Mouse (Mus musculus) megakaryocyte progenitor cell, adult 5-6 weeks (primary cell): ENCODE measurements around the gene Tgfbr2. TPM values are rescaled to one million over a fixed set of nuclear protein-coding genes. Genes with fewer than 3 reads are reported as not detected.
A peak's percentile ranks its signal among the peaks of the same experiment; 100 is the strongest.

Experiments used
- ATAC-seq: replicated peaks from 2 replicates; pipeline ENCODE4 v1.8.0; 2016; ENCODE audit warnings: mild to moderate bottlenecking, moderate TSS enrichment, inconsistent platforms; ENCODE audit not compliant: poor library complexity
- total RNA-seq, 2 experiments: library from RNA; stranded (forward) in 1 of 2; stranded (reverse) in 1 of 2; fragments of 157-497, 149-512 nt in 1 of 2; fragments of 200-1000 nt in 1 of 2; gene quantifications; 2 replicates each; pipeline versions ENCODE4 v1.2.3 to v1.2.4; 2015 to 2017

Tgfbr2 gene
- total RNA-seq, 2 experiments from 2014 or later, result 5.9 to 8.3 TPM

DNA sequence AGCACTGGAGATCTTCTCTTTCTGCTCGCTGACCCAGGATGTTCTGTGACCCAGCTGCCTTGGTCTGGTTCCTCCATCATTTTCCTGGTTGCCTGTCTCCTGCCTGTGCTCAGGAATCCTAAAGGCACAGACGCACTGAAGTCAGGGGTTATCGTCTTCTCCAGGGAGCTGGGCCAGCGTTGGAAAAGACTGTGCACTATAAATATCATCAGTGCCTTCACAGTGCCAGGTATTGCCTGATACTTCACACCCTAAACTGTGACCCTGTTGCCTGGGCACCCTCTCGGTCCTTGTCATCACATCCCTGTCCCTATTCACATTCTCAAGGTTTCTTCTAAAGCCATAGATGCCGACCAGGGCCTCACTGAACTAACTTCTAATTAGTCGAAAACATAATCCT, 55.2 kb downstream of the Tgfbr2 start:
- no peak for ATAC-seq

DNA sequence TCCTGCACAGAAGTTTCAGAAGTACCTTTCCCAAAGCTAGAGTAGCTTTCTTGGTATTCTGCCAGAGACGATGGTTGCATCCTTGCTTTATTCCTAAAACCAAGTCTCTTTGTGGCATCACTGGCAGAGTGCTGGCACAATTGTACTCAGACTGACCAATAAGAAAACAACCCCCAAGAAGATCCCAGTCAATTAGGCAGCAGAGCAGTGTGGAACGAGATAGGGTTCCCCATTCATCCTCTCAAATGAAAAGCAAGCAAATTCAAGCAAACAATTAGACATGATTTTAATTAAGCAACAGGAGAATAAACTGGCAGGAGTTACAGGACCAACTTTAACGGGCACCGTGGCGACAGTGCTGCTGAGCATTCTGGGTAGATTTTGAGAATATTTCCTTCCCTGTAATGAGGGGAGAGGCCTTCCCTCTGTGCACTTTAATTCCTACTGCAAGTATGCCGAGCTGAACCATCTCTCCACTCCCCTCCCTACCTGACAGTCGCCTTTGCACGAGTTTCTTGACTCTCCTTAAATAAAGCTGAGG, 56.8 kb downstream of the Tgfbr2 start:
- no peak for ATAC-seq

DNA sequence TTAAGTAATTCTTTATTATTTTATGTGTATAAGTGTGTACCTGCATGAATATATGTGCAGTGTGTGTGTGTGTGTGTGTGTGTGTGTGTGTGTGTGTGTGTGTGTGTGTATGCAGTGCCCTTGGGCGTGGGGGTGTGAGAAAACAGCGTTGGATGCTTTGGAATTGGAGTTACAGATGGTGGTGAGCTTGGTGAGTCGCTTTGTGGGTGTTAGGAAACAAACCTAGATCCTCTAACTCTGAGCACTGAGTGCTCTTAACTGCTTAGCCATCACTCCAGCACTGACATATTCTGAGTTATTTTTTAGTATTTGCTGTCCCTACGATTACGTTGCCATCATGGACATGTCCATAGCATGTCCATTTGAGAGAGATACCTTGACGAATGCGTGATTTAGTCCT, 59.3 kb downstream of the Tgfbr2 start:
- no peak for ATAC-seq

DNA sequence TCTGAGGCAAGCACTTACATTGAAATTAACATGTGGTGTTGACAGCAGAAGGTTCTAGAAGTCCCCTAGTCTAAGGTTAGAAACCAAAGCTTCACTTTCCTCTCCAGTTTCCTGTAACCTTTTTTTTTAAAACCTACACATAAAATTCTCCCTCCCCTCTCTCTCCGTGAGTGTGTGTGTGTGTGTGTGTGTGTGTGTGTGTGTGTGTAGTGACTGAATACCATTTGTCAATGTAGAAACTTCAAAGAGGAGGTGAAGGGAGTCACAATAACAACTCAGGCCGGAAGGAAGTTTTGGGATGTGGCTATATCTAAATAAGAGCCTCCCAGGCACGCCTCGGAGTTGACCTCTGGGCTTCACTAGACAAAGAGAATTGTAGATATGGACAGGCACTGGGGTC, 60.8 kb downstream of the Tgfbr2 start:
- no peak for ATAC-seq

DNA sequence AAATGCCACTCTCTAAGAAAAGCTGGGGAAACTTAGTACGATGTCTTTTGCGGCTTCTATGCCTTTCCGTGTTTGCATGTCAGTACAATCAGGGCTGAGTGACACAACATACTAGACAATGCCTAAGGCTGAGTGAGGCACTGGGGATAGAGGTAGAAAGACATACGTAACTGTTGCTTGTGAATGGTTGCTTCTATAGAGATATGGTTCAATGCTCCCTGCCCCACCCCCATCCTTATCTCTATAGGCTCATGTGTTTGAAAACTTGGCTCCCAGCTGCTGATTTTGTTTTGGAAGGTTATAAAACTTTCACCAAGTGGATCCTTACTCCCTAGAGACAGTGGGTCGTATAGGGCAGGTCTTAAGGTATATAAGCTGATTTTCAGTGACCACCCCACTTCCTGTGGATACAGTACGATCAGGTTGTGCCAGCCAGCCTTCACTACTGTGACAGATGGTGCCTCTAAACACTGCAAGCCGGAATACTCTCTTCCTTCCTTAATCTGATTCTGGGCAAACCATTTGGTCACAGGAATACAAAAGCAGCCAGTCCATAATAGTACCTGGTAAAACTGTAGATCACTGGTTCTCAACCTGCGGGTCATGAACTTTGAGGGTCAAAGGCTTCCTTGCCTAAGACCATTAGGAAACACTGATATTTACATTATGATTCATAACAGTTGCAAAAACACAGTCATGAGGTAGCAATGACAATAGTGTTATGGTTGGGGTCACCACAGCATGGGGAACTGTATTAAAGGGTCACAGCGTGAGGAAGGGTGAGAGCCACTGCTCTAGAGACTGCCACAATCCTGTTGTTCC, 63.8 kb downstream of the Tgfbr2 start:
- peak; percentile 96 for ATAC-seq

DNA sequence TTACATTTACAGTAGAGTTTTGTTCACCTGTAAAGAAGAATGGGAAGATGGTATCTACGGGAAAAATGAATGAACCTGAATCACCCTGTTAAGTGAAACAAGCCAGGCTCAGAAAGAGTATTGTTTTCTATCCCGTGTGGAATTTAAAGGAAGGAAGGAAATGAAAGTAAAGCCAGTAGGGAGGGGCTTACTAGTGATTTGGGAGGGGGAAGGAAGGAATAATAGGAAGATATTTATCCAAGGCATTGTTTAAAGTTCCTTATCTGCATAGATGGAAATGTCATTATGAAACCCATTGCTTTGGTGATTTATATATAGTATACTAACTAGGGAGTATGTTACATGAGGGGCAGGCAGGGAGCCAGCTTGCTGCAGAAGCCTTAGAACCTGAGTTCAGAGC, 66.4 kb downstream of the Tgfbr2 start:
- no peak for ATAC-seq

DNA sequence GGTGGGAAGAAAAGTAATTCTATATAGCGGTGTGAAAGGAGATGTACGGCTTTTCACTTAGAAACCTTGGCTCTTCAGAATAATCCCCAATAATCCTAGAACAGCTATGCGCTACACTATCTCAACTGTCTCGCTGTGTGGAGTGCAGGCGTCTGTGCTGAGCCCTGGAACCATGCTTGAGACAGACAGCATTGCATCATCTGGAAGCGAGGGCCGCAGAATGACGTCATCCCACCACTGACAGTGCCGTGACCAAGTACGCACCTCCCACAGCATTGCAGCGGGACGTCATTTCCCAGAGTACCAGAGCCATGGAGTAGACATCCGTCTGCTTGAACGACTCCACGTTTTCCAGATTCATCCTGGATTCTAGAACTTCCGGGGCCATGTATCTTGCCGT, 70.4 kb downstream of the Tgfbr2 start:
- peak; percentile 70 for ATAC-seq

DNA sequence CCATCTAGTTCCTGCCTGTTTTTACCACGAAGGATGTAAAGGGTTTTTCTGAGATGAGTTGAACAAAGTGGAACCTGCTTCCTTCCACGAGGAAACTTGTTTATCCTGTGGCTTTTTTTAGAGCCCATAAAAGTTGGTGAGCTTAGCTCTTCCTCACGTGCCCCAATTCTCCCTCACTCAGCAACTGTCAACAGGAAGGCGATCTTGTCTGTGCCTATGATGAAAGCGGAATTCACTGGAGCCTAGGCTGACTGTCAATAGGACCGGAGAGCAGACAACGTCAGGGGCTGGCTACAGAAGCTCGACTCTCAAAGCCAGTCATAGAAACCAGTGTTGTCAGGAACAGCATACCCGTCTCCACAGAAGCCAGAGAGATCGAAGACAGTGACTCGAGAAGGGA, 73.3 kb downstream of the Tgfbr2 start:
- peak; percentile 50 for ATAC-seq

DNA sequence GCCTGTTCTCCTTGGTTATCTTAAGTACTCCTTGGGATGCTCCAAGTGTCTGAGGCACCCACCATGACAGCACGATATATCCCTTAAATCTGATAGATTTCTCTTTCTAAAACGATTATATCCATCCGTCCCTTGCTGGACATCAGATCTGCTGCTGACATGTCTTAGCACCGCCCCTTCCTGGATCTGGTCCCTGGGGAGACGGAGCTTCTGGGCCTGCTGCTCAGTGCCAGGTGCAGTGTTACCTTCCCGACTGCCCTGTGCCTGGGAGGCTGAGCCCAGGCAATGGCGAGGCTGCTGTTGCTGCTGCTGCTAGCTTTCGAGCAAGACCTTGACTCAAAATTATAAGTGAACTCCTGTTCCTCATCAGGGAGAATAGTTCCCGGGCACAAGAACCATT, 75.1 kb downstream of the Tgfbr2 start:
- ATAC-seq, result no peak

DNA sequence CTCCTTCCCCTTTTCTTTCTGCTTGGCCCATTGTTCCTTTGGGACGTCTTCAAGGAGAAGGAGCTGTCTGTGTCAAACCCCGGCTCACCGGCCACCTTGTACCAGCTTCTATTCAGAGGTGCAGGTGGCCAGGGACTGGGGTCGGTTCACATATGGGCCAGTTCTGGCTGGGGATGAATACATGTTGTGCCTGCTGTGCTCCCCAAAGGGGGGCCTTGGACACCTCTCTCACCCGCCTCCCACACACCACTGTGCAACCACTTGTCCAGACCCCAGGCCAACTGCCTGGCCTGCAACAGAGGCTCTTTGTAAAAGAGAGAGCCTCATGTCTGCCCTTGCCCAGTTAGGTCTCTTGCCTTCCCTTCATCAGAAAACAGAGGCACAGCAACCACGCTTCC, 75.6 kb downstream of the Tgfbr2 start:
- ATAC-seq, result no peak

DNA sequence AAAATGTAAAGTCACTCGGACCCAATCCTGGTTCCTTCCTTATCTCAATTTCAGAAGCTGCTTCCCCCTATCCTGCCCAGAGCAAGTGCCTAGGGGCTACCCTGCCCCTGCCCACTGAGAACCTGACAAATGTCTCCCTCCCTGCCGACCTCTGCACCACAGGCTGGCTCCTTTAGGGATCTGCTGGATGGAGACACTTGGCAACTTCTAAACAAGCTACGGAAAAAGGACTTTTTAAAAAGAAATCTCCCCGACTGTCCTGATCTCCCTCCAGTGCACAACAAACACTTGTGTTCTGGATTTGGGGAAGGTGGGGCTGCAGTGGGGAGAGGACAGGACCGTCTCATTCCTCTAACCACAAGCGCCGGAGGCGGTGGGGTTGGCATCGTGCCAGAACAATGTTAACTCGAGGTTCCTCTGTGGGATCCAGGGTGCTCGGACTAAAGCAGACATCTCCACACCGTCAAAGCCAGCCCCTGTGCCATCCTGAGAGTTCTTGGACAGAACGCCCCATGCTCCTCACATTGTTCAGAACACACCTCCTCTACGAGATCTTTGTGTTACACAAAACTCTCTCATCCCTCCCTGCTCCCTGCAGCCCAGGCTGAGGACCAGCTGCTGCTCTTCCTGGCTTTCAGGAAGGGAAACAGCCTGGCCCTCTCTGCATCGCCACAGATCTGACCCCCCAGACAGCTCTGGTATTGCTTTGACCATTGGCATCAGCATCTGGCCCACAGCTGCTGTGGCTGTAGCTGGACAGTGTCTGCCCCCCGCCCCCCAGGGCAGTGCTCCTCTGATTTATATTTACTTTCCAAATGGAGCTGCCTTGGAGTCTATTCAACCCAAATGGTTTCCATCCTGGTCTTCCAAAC, 76.2 kb downstream of the Tgfbr2 start:
- peak; percentile 65 for ATAC-seq

DNA sequence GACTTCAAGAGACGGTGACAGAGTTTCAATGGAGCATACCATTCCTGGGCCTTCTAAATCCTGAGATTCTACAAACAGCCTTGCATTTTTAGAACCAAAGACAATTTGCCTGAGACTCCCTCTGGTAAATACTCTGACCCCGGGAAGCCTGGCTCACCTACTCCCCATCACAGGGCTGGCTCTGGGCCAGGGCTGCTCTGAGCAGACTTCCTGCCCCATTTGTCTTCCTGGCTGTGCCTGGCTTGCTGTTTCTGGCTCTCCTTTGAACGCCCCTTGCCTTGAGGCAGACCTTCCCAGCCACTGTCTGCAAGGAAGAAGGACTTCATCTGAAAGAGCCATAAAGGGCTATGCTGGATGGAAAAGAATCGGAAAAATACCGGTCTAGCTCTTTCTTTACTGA, 83.2 kb downstream of the Tgfbr2 start:
- no peak for ATAC-seq

DNA sequence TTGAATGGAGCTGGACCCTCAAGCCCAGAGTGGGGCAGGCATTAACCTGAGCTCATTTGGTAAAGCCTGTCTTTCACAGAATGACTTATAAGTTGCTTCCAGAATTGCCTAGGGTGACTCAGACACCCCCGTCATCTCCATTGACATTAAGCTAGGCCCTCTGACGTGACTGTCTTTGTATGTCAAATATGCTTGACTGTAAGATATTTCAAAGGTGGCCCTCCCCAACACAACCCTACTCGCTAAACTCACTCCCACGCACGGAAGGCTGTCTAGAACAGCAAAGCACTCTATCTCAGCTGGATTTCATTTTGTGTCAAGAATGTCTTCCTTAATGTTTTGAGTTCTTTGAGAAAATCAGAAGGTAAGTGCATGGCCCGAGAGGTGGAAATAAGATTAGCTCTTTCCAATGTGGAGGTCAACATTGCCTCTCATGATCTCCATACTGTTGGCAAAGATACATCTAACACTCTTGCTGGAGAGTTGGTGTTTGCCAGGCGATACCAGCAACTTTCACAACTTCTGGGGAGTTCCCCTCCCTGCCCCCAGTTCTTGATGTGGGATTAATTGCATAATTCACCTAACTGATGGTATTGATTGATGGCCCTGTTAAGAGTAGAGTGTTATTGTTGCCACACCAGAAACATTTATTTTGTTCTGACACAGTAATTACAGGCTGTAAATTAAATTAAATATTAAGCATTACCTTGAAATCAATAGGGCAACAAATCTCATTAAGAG, 83.9 kb downstream of the Tgfbr2 start:
- ATAC-seq, result peak; percentile 45

DNA sequence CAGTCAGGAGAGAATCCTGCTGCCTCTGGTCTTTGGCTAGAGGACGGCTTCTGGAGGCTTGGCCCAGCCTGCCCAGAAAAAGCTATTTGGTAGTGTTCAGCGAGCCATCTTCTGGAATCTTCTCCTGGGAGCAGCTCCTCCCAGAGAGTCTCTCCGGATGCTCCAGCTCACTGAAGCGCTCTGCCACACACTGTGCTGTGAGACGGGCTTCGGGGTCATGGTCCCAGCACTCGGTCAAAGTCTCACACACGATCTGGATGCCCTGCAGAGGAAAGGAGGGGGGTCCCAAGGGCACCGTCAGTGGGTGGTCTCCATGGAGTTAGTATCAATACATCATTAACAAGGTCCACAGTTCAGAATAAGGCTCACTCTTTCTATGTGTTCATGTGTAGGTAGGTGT, 84.9 kb downstream of the Tgfbr2 start:
- no peak for ATAC-seq

DNA sequence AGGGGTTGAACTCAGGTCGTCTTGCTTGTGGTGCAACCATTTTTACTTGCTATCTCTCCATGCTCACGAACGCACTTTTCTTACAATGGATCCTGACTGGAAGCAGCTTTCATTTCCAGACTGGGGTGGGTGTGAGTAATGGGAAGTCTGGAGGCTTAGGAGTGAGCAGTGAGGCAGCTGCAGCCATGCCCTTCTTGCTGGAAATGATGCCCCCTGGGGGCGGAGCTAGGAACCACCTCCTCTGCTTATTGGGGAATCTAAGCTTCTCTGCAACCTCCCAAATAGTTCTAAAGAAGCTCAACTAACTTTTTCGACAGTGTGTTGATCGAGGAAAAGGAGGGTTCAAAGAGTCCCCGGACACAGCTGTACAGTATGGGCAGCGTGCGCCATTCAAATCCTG, 86.2 kb downstream of the Tgfbr2 start:
- no peak for ATAC-seq

DNA sequence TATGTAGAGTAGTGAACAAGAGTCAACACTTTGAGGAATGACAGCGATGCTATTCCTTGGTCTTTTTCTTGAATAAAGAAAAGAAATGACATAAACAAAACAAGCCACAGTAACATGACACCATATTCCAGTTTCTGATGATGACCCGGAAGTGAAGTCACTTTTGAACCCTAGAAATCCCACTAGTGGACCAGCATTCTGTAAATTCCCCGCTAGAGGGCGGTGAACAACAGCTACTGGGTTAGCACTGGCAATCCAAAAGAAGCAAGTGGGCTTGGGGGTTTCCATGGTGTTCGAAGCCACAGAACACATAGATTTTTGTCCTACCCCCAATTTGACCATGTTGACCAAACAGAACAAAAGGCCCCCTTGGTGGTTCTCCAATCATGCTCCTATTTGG, 87.3 kb downstream of the Tgfbr2 start:
- peak; percentile 56 for ATAC-seq

DNA sequence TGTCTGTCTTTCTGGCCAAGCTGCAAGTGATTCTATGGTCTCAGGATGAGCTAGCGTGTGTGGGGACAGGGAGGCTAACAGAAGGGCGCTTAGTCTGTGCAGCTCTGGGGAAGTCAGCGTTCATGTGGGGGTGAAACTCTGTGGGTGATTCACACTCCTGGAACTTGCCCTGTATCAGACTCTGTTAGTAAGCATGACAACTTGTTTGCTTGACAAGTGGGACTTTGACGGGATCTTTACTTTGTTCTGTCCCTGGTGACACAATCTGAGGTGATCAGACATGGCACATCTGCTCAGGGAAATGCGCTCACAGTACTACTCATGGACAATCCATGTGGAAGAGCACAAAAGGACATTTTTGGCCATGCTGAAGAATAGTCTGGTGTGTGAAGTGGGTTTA, 87.9 kb downstream of the Tgfbr2 start:
- ATAC-seq, result no peak

DNA sequence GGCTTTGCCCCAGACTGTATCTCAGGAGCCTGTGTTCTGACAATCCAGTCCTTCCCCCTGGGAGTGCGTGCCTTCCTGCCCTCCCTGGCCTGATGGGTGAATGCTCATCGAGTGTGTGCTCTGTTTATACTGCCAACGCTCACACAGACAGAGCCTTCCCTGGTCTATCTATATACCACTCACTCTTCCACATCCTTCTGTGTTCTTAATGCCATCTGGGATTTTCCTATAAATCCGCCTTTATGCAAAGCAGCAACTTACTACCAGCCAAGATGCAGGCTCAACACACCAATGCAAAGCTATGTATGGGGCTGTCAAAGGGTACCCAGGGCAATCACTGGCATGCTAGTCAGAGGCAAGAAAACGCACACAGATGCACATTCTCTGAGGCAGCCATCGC, 89.2 kb downstream of the Tgfbr2 start:
- no peak for ATAC-seq

DNA sequence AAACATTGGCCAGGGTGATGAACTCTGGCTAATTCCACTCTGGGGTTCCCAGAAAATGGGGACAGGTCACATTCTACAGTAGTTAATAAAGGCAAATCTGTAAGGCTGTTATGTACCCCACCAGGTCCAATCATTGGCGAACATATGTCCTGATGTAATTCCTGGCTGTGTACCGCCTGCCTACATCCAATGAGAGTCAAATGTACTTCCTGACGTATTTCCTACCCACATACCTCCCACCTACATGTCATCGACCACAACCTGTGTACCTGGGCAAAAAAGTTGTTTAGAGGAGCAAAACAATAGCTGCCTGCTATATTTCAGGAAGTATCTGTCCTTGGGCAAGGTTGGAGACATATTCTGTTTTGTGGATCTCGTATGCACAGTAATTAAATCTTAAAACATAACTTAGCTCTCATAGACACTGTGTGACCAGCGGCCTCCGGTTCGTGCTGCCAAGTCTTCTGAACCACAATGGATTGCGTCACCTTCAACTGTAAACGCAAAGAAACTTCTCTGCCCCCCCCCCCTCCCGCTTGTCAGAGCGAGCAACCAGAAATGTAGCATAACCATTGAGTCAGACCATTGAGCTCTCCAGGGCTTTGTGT, 90.7 kb downstream of the Tgfbr2 start:
- ATAC-seq, result peak; percentile 59

DNA sequence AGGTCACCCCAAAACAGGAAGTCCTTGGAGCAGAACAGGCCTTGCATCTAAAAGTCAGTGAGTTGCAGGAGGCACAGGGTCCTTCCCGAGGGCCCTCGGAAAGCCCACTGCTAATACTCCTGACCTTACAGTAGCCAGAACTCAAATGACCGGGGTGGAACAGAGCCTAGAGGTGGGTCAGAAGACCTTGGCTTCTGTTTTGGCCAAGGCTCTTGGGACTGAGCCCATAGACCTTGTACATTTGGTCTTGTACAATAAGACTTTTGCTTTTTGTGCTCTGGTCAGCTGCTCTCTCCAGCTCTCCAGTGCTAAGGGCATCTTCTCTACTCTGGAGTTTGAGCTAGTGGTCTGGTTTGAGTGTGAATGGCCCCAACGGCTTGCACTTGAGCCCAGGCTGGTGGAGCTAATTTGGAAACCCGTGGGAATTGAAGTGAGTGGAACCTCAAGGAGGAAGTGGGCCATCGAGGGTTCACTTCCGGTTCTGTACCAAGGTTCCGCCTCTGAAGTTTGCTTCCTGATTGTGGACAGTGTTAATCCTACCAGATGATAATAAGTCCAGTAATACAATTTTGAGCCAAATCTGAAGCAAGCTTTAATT, 91.3 kb downstream of the Tgfbr2 start:
- peak; percentile 43 for ATAC-seq
